Mouse (Mus musculus) mesoderm, embryonic 11.5 days (tissue): Measurements from ENCODE around the gene Olfr732.

Experiments used
- DNase-seq: peaks from one replicate; pipeline ENCODE4 v3.0.0-alpha.2; 2012; ENCODE audit warnings: low read depth, low spot score

Olfr732 gene

GRCm38 (mm10) chr14:50284106-50284505 is at the start of gene Olfr732:
Gene Olfr732 (minus strand): TSS chr14:50284206.
- no peak for DNase-seq

DNA sequence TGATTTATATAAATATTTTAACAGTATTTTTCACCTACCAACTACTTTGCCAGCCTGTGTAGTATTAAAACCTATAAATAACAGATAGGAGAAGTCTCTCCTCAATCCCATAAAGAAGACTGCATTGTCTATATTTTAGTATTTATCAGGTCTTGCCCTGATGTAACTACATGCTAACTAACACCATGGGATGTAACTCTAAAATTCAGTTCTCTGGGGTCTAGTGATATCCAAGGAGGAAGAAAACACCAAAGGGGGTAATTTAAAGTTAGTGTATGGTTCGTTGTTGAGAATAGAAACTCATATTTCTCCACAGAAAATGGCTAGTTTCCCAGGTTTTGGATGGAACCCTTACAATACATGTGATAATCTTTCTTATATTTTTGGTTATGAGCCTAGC is 42.7 kb upstream of the Olfr732 start, which contains the start of gene Olfr734:
Gene Olfr734 (minus strand): TSS at position 101 of the 400 bp plus-strand sequence.
- DNase-seq = no peak

GRCm38 (mm10) chr14:50301422-50301821 is 17.4 kb upstream of the Olfr732 start, which contains the start of gene Olfr733:
Gene Olfr733 (minus strand): TSS chr14:50301522.
- DNase-seq = no peak

- no peak for DNase-seq
Observed at GRCm38 (mm10) chr14:50241766-50242165, 42.2 kb downstream of the Olfr732 start, which contains the start of gene Olfr731. Gene Olfr731 (minus strand): TSS chr14:50241866.
